Mouse (Mus musculus): ENCODE results near the gene Trpc4ap. TPM values are rescaled to one million over a fixed set of nuclear protein-coding genes. Genes with fewer than 3 reads are reported as not detected.

Trpc4ap gene
- polyA plus RNA-seq, 1 experiment from 2014 or later = 138 TPM

DNA sequence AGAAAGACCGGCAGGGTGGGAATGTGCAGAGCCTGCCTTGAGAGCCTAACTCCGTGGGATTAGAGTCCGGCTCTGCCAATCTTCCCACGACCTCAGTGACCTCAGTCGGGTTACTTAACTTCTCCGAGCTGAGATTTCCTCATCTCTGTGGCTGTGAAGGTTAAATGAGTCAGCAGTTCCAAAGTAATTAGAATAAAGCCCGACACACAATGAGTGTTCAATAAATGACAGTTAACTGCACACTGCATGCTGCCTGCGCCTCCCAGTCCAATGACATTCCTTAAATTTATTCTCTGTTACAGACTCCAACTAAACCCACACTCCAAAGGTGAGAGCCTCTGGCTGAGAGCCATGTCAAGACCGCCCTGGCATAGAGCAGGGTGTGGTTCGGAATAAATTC lies 106.7 kb downstream of the Trpc4ap start:
- Histone ChIP-seq H3K4me1 (ENCODE audit: control insufficient read depth, insufficient read depth, low read length) (no peaks in the 10 kb centered on the region), H3K9me3 (ENCODE audit: control insufficient read depth, low read length) (no peaks in the 10 kb centered on the region), H3K27me3 (ENCODE audit: control insufficient read depth, insufficient read depth, low read length) (no peaks in the 10 kb centered on the region), H3K27ac (ENCODE audit: low read depth, low read length) (no peak overlapping the region), H3K9ac (ENCODE audit: low read length) (no peak overlapping the region), H3K36me3 (ENCODE audit: control insufficient read depth, insufficient read depth, low read length) (no peaks in the 10 kb centered on the region), H3K4me3 (ENCODE audit: low read depth, low read length) (no peak overlapping the region), H3K4me2 (no peak overlapping the region)
- 37% methylated on average over 10 of the region's 10 CpGs for WGBS
- no peak for DNase-seq (ENCODE audit: low spot score, missing footprints)
- ATAC-seq (ENCODE audit: low FRiP score) = no peak

DNA sequence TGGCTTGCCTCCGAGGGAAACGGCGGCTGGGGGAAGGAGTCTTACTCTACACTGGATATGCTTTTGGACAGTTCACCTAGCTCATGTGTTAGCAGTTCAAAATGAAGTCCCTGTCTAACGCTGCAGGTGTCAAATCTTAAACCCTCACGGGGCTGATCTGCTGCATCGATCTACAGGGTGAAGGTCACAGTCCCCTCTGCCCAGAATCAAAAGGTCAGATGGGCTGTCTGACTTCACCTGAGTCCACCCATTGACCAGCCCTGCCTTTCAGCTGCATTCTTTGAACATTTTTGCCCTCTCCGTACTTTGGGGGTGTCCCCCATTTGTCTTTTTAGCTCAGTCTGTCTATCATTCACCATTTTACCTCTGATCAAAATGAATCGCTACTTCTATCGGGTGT lies 107.1 kb downstream of the Trpc4ap start:
- 57% methylated on average over 9 of the region's 9 CpGs for WGBS

More for the DNA sequence above, 107.1 kb downstream of the Trpc4ap start:
- Histone ChIP-seq H3K9ac (ENCODE audit: low read length) (no peak overlapping the region), H3K4me2 (no peak overlapping the region), H3K9me3 (ENCODE audit: control insufficient read depth, low read length) (no peaks in the 10 kb centered on the region), H3K4me1 (ENCODE audit: control insufficient read depth, insufficient read depth, low read length) (no peaks in the 10 kb centered on the region), H3K4me3 (ENCODE audit: low read depth, low read length) (no peak overlapping the region), H3K36me3 (ENCODE audit: control insufficient read depth, insufficient read depth, low read length) (no peaks in the 10 kb centered on the region), H3K27ac (ENCODE audit: low read depth, low read length) (no peak overlapping the region), H3K27me3 (ENCODE audit: control insufficient read depth, insufficient read depth, low read length) (no peaks in the 10 kb centered on the region)
- ATAC-seq (ENCODE audit: low FRiP score) = no peak
- DNase-seq (ENCODE audit: low spot score, missing footprints) = no peak

MicroRNAs within 50 kb of the gene (microRNA counts, 519-probe panel; counts per million panel counts)
- not detected for microRNA mmu-miR-499

Small RNA genes within 50 kb of the gene (microRNA-seq; reads per million reads assigned to microRNA genes)
- 12.9 reads per million, percentile 33 among the genes with 10 or more reads in this experiment for gene Mir499

Other genes with a start within 250 kb of the Trpc4ap start
- gene Ncoa6, start 218.5 kb downstream of the Trpc4ap start, polyA plus RNA-seq (2014; fragmentation: Nextera tagmentation; extraction: Ambion mirVana) = 33.5 and 33.6 TPM in 2 replicates
- gene Acss2, start 174.4 kb downstream of the Trpc4ap start, polyA plus RNA-seq (2014; fragmentation: Nextera tagmentation; extraction: Ambion mirVana) = 21.9 and 23.1 TPM in 2 replicates
- gene Ggt7, start 174.1 kb downstream of the Trpc4ap start, polyA plus RNA-seq (2014; fragmentation: Nextera tagmentation; extraction: Ambion mirVana) = 10.3 and 12.9 TPM in 2 replicates
- 14.7 and 17.5 TPM in 2 replicates for gene Gss, start 99.6 kb downstream of the Trpc4ap start, polyA plus RNA-seq (2014; fragmentation: Nextera tagmentation; extraction: Ambion mirVana)
- gene Myh7b, start 81.2 kb downstream of the Trpc4ap start, polyA plus RNA-seq (2014; fragmentation: Nextera tagmentation; extraction: Ambion mirVana) = 0.59 and 0.63 TPM in 2 replicates
- gene Edem2, start 37.1 kb upstream of the Trpc4ap start, polyA plus RNA-seq (2014; fragmentation: Nextera tagmentation; extraction: Ambion mirVana) = 32.3 and 34.6 TPM in 2 replicates
- gene Gm17581, start 43.5 kb upstream of the Trpc4ap start, polyA plus RNA-seq (2014; fragmentation: Nextera tagmentation; extraction: Ambion mirVana) = not detected in 2 replicates
- 2.4 and 3.2 TPM in 2 replicates for gene Procr, start 58.7 kb upstream of the Trpc4ap start, polyA plus RNA-seq (2014; fragmentation: Nextera tagmentation; extraction: Ambion mirVana)
- 2.0 and 2.1 TPM in 2 replicates for gene Mmp24, start 83.0 kb upstream of the Trpc4ap start, polyA plus RNA-seq (2014; fragmentation: Nextera tagmentation; extraction: Ambion mirVana)
- 7.9 and 8.0 TPM in 2 replicates for gene BC029722, start 127.0 kb upstream of the Trpc4ap start, polyA plus RNA-seq (2014; fragmentation: Nextera tagmentation; extraction: Ambion mirVana)
- gene Eif6, start 134.5 kb upstream of the Trpc4ap start, polyA plus RNA-seq (2014; fragmentation: Nextera tagmentation; extraction: Ambion mirVana) = 188 TPM in 2 replicates
- 0.14 and 0.25 TPM in 2 replicates for gene Fam83c, start 142.5 kb upstream of the Trpc4ap start, polyA plus RNA-seq (2014; fragmentation: Nextera tagmentation; extraction: Ambion mirVana)
- 77.3 and 88.8 TPM in 2 replicates for gene Uqcc1, start 237.9 kb upstream of the Trpc4ap start, polyA plus RNA-seq (2014; fragmentation: Nextera tagmentation; extraction: Ambion mirVana)
- not detected in 2 replicates for gene Gm15557, start 248.3 kb upstream of the Trpc4ap start, polyA plus RNA-seq (2014; fragmentation: Nextera tagmentation; extraction: Ambion mirVana)